Mouse (Mus musculus) neural tube, embryonic 13.5 days (tissue): ENCODE results near the gene Enpp3. TPM values are rescaled to one million over a fixed set of nuclear protein-coding genes. Genes with fewer than 3 reads are reported as not detected.

Experiments
- ATAC-seq: fragments of 200-750 bp; cut with Nextera tagmentation; 2 replicates; pipeline ENCODE4 v1.8.0; 2017; ENCODE audit warnings: low read depth, mild to moderate bottlenecking, moderate TSS enrichment, moderate library complexity
- H3K27ac ChIP-seq: fragments of 300-500 bp; sonication (generic); replicated peaks from 2 replicates; pipeline ENCODE4 v1.5.1; 2015; ENCODE audit warnings: moderate library complexity, mild to moderate bottlenecking, inconsistent platforms
- H3K27me3 ChIP-seq: fragments of 300-500 bp; sonication (generic); 2 replicates; pipeline ENCODE4 v1.6.1; 2015; ENCODE audit warnings: mild to moderate bottlenecking, inconsistent platforms
- H3K36me3 ChIP-seq: fragments of 300-500 bp; sonication (generic); 2 replicates; pipeline ENCODE4 v1.6.1; 2015; ENCODE audit warnings: mild to moderate bottlenecking, inconsistent platforms
- H3K4me1 ChIP-seq: fragments of 300-500 bp; sonication (generic); replicated peaks from 2 replicates; pipeline ENCODE4 v1.6.1; 2015; ENCODE audit warnings: inconsistent platforms
- H3K4me2 ChIP-seq: fragments of 300-500 bp; sonication (generic); 2 replicates; pipeline ENCODE4 v1.6.1; 2015; ENCODE audit warnings: inconsistent platforms, mild to moderate bottlenecking, moderate library complexity
- H3K4me3 ChIP-seq: fragments of 300-500 bp; sonication (generic); 2 replicates; pipeline ENCODE4 v1.5.1; 2015; ENCODE audit warnings: mild to moderate bottlenecking, inconsistent platforms
- H3K9ac ChIP-seq: fragments of 300-500 bp; sonication (generic); 2 replicates; pipeline ENCODE4 v1.6.1; 2015; ENCODE audit warnings: moderate library complexity, mild to moderate bottlenecking, inconsistent platforms
- H3K9me3 ChIP-seq: fragments of 300-500 bp; sonication (generic); 2 replicates; pipeline ENCODE4 v1.6.1; 2016; ENCODE audit warnings: inconsistent platforms
- WGBS: fragments of 180-500 bp; shearing (Covaris S2); methylation state at CpG from one replicate; pipeline ENCODE4 v1.1.7; 2015; 5-methylcytosine and 5-hydroxymethylcytosine counted together
- polyA plus RNA-seq: library from polyadenylated mRNA; unstranded; fragments of >200 nt; fragmentation: Nextera tagmentation; extraction: Ambion mirVana; gene quantifications from 2 replicates; pipeline ENCODE4 v1.2.1, GENCODE M21; 2015

Enpp3 gene
- polyA plus RNA-seq, 1 experiment from 2014 or later: 4.6 TPM

DNA sequence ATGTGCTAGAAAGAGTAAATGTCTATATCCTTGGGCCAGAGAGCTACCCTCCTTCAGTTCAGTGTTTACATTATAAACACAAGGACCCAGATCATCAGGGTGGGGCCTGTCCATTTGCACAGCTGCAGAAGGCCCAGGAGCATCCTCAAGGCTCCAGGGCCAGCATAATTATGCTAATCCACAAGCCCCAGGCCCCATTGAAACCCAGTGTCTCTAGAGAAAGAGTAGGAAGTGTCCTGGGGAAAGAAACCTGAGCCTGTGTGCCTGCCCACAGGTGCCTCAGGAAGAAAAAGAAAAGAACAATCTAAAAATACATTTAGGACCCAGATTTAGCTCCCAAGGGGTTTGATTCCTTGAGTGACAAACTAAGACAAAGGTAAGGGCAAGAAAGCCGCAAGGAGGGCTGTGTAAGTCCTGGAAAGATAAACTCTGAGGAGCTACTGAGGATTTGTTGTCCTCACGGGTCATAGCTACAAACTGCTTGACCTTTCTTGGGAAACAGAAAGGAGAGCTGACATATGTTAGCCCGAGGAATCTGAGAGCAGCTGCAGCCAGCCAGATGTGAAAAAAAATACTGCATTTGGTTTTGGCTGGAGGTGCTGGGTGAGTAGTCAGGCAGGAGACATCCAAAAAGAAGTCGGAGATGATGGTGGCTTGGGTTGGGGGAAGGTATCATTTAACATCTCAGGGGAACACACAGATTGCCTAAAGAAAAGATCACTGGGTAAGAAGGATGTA is 7.8 kb downstream of the Enpp3 start:
- WGBS: 12% methylated on average over 4 of the region's 4 CpGs
- no peak overlapping the region for H3K27ac ChIP-seq
- ATAC-seq: 0 out of 2 replicates have a peak, but pooled peaks have one; percentile 30
- no peak overlapping the region for H3K9ac ChIP-seq
- peak overlapping the region; percentile 26; the same call in 1 of the 2 replicates for H3K4me3 ChIP-seq
- no peaks in the 10 kb centered on the region for H3K9me3 ChIP-seq
- H3K36me3 ChIP-seq: no peaks in the 10 kb centered on the region
- peak overlapping the region; percentile 51 for H3K4me2 ChIP-seq
- peaks cover 22% of the 10 kb centered on the region for H3K4me1 ChIP-seq
- H3K27me3 ChIP-seq: no peaks in the 10 kb centered on the region

GRCm38 (mm10) chr10:24832306-24832705 is 10.3 kb downstream of the Enpp3 start:
- no peak overlapping the region for H3K27ac ChIP-seq
- WGBS: 96% methylated on average over 9 of the region's 9 CpGs
- no peak for ATAC-seq
- no peaks in the 10 kb centered on the region for H3K9me3 ChIP-seq
- peaks cover 22% of the 10 kb centered on the region for H3K4me1 ChIP-seq
- no peak overlapping the region for H3K9ac ChIP-seq
- H3K4me3 ChIP-seq: no peak overlapping the region
- no peak overlapping the region for H3K4me2 ChIP-seq
- no peaks in the 10 kb centered on the region for H3K36me3 ChIP-seq
- H3K27me3 ChIP-seq: no peaks in the 10 kb centered on the region

- H3K9me3 ChIP-seq: no peaks in the 10 kb centered on the region
- 81% methylated on average over 14 of the region's 15 CpGs for WGBS
Observed at GRCm38 (mm10) chr10:24831377-24832095, 11.1 kb downstream of the Enpp3 start.

GRCm38 (mm10) chr10:24830448-24830847 is 12.2 kb downstream of the Enpp3 start:
- Histone ChIP-seq H3K27me3 (no peaks in the 10 kb centered on the region), H3K9ac (no peak overlapping the region), H3K36me3 (no peaks in the 10 kb centered on the region), H3K4me1 (peaks cover 9% of the 10 kb centered on the region), H3K4me3 (no peak overlapping the region), H3K4me2 (no peak overlapping the region), H3K9me3 (no peaks in the 10 kb centered on the region), H3K27ac (no peak overlapping the region)
- no peak for ATAC-seq
- WGBS: 89% methylated on average over 5 of the region's 5 CpGs

More at GRCm38 (mm10) chr10:24831377-24832095, 11.1 kb downstream of the Enpp3 start:
- no peaks in the 10 kb centered on the region for H3K27me3 ChIP-seq
- no peak overlapping the region for H3K9ac ChIP-seq
- no peak overlapping the region for H3K4me2 ChIP-seq
- no peaks in the 10 kb centered on the region for H3K36me3 ChIP-seq
- H3K27ac ChIP-seq: no peak overlapping the region
- H3K4me1 ChIP-seq: peaks cover 20% of the 10 kb centered on the region
- ATAC-seq: no peak
- H3K4me3 ChIP-seq: no peak overlapping the region

DNA sequence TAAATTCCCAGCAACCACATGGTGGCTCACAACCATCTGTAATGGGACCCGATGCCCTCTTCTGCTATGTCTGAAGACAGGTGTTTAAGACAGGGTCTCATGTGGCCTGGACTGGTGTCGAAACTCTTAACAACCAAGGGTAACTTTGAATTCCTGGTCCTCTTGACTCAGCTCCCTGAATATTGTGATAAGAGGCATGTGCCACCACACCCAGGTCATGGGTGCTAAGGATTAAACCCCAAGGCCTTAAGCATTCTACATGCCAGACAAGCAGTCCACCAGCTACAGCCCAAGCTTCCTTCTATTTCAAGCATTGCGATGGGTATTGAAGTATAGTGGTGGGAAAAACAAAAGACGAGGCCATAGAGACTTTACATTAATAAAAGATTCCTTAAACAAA is 14.5 kb downstream of the Enpp3 start:
- no peaks in the 10 kb centered on the region for H3K9me3 ChIP-seq
- no peak for ATAC-seq
- H3K36me3 ChIP-seq: no peaks in the 10 kb centered on the region
- H3K27ac ChIP-seq: no peak overlapping the region
- no peak overlapping the region for H3K4me2 ChIP-seq
- no peak overlapping the region for H3K4me3 ChIP-seq
- no peaks in the 10 kb centered on the region for H3K27me3 ChIP-seq
- 95% methylated on average over 4 of the region's 4 CpGs for WGBS
- no peak overlapping the region for H3K9ac ChIP-seq
- 0 out of 2 replicates have a peak, but pooled peaks cover 10% of the 10 kb centered on the region for H3K4me1 ChIP-seq

DNA sequence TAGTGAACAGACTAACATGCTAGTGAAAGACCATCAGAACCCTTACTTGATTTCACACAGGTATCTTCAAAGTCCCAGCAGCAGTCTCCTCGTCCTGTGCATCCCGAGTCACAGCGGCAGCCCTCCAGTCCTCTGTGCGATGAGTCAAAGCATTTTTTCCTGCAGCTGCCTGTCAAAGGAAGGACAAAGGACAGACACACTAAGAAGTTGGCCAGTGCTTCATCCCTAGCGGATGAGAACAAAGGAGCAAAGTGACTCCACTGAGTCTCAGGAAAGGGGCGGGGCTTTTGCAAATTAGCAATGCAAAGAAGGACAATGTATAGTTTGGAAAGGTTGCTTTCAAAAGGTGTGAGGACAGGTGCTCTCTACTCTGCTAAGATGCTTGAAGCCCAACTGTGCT is 16.5 kb downstream of the Enpp3 start:
- H3K36me3 ChIP-seq: no peaks in the 10 kb centered on the region
- WGBS: 17% methylated on average over 6 of the region's 6 CpGs
- no peaks in the 10 kb centered on the region for H3K9me3 ChIP-seq
- H3K9ac ChIP-seq: no peak overlapping the region
- no peak overlapping the region for H3K4me3 ChIP-seq
- no peak for ATAC-seq
- no peaks in the 10 kb centered on the region for H3K27me3 ChIP-seq
- H3K27ac ChIP-seq: no peak overlapping the region
- H3K4me1 ChIP-seq: 0 out of 2 replicates have a peak, but pooled peaks cover 10% of the 10 kb centered on the region
- no peak overlapping the region for H3K4me2 ChIP-seq

GRCm38 (mm10) chr10:24825456-24826081 is 17.1 kb downstream of the Enpp3 start:
- WGBS: 84% methylated on average over 7 of the region's 7 CpGs
- no peak overlapping the region for H3K9ac ChIP-seq
- no peak overlapping the region for H3K4me2 ChIP-seq
- H3K4me1 ChIP-seq: 0 out of 2 replicates have a peak, but pooled peaks cover 10% of the 10 kb centered on the region
- H3K36me3 ChIP-seq: no peaks in the 10 kb centered on the region
- ATAC-seq: no peak
- no peaks in the 10 kb centered on the region for H3K9me3 ChIP-seq
- no peaks in the 10 kb centered on the region for H3K27me3 ChIP-seq
- no peak overlapping the region for H3K4me3 ChIP-seq
- no peak overlapping the region for H3K27ac ChIP-seq

DNA sequence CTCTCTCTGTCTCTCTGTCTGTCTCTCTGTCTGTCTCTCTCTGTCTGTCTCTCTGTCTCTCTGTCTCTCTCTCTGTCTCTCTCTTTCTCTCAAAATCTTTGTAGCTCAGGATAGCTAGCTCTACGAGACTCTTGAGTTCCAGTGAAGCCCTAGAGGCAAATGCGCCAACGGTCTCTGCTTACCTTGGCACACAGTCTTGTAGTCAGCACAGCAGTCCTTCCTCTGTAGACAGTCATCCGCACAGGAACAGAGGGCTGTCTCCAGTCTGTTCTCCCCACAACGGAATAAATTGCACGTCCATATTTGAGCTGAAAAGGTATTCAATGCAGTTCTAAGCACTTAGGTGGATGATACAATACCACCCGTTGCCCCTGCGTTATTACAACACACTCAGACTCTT is 18.0 kb downstream of the Enpp3 start:
- H3K4me3 ChIP-seq: no peak overlapping the region
- no peak overlapping the region for H3K9ac ChIP-seq
- H3K9me3 ChIP-seq: no peaks in the 10 kb centered on the region
- no peak overlapping the region for H3K4me2 ChIP-seq
- 79% methylated on average over 8 of the region's 8 CpGs for WGBS
- H3K27ac ChIP-seq: no peak overlapping the region
- no peak for ATAC-seq
- H3K27me3 ChIP-seq: no peaks in the 10 kb centered on the region
- H3K36me3 ChIP-seq: no peaks in the 10 kb centered on the region
- H3K4me1 ChIP-seq: 0 out of 2 replicates have a peak, but pooled peaks cover 10% of the 10 kb centered on the region

DNA sequence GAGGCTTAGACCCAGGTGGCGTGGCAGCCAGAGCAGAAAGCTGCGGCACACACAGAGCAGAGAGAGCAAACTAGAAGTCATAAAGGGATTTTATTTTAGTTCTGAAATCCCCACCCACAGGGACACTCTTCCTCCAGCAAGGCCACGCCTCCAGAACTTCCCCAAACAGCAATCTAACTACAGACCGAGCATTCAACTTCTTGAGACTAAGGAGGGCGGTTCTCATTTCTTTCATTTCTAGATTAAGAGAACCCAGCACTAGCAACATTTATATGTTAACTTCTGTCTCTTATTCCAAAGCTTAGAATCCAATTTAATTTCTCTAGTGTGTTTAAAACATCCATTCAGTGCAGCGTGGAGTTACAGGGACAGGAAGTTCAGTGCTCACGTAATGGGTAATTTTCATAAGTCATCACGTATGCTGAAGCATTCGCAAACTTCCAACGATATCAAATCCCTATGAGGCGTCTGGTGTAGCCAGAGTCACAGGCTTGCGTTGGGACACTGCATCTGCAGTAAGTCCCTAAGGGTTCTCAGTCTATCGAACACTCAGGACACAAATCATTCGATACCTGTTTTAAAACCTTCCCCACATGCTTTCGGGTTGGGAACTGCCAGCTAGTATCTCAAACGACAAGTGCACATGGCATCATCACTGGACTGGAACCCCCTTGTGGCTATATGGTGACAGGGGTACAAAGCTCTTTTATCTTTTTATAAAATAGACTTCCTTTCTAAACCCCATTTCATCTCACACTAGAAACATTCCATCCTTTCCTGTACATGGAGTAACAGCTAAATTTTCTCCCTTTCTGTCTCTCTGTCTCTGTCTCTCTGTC is 18.7 kb downstream of the Enpp3 start:
- Histone ChIP-seq H3K9me3 (no peaks in the 10 kb centered on the region), H3K4me3 (no peak overlapping the region), H3K9ac (no peak overlapping the region), H3K27ac (no peak overlapping the region), H3K36me3 (no peaks in the 10 kb centered on the region), H3K27me3 (no peaks in the 10 kb centered on the region), H3K4me2 (no peak overlapping the region), H3K4me1 (0 out of 2 replicates have a peak, but pooled peaks cover 10% of the 10 kb centered on the region)
- 71% methylated on average over 16 of the region's 16 CpGs for WGBS
- no peak; the same call in 1 of the 2 replicates for ATAC-seq

- Histone ChIP-seq H3K27ac (no peak overlapping the region), H3K4me1 (0 out of 2 replicates have a peak, but pooled peaks cover 10% of the 10 kb centered on the region), H3K9me3 (no peaks in the 10 kb centered on the region), H3K36me3 (no peaks in the 10 kb centered on the region), H3K9ac (no peak overlapping the region), H3K4me3 (no peak overlapping the region), H3K4me2 (no peak overlapping the region), H3K27me3 (no peaks in the 10 kb centered on the region)
- whole genome bisulfite sequencing: 38% methylated on average over 1 of the region's 1 CpGs
- no peak for ATAC-seq
Observed at GRCm38 (mm10) chr10:24823265-24823664, 19.4 kb downstream of the Enpp3 start.

DNA sequence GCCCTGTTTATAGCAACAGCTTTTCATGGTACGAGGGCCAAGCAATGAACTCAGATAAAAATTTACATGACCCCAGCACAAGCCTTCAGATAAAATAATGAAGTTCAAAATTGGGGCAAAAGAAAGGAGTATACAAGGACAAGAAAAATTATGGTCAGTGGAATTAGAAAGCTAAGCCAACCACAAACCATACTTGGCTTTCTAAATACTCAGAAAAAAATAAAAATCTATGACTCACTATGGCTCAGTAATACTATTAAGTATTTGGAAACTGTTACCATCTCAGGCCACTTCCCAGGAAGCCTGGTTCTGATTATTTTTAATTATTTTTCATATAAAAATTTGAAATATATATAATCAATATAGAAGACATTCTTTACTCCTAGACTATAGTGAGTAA is 19.8 kb downstream of the Enpp3 start:
- Histone ChIP-seq H3K9ac (no peak overlapping the region), H3K9me3 (no peaks in the 10 kb centered on the region), H3K4me2 (no peak overlapping the region), H3K4me1 (0 out of 2 replicates have a peak, but pooled peaks cover 10% of the 10 kb centered on the region), H3K27me3 (no peaks in the 10 kb centered on the region), H3K27ac (no peak overlapping the region), H3K36me3 (no peaks in the 10 kb centered on the region), H3K4me3 (no peak overlapping the region)
- 86% methylated on average over 1 of the region's 1 CpGs for WGBS
- ATAC-seq: no peak
